Mouse (Mus musculus) stomach, embryonic 15.5 days (tissue): ENCODE data around the gene Adcy5. TPM values are rescaled to one million over a fixed set of nuclear protein-coding genes. Genes with fewer than 3 reads are reported as not detected.

Source experiments
- ATAC-seq: fragments of 200-750 bp; cut with Nextera tagmentation; 2 replicates; pipeline ENCODE4 v1.8.0; 2017; ENCODE audit warnings: low read depth, moderate number of reproducible peaks, moderate TSS enrichment; ENCODE audit not compliant: insufficient read depth, low FRiP score
- H3K27ac ChIP-seq: fragments of 300-500 bp; sonication (generic); 2 replicates; pipeline ENCODE4 v1.5.1; 2015; ENCODE audit warnings: mild to moderate bottlenecking, inconsistent platforms
- H3K27me3 ChIP-seq: fragments of 300-500 bp; sonication (generic); replicated peaks from 2 replicates; pipeline ENCODE4 v1.6.1; 2015; ENCODE audit warnings: inconsistent platforms
- H3K36me3 ChIP-seq: fragments of 300-500 bp; sonication (generic); 2 replicates; pipeline ENCODE4 v1.6.1; 2015; ENCODE audit warnings: inconsistent platforms
- H3K4me1 ChIP-seq: fragments of 300-500 bp; sonication (generic); 2 replicates; pipeline ENCODE4 v1.6.1; 2015; ENCODE audit warnings: inconsistent platforms
- H3K4me2 ChIP-seq: fragments of 300-500 bp; sonication (generic); 2 replicates; pipeline ENCODE4 v1.6.1; 2015; ENCODE audit warnings: mild to moderate bottlenecking, inconsistent platforms
- H3K4me3 ChIP-seq: fragments of 300-500 bp; sonication (generic); replicated peaks from 2 replicates; pipeline ENCODE4 v1.5.1; 2015; ENCODE audit warnings: inconsistent platforms
- H3K9ac ChIP-seq: fragments of 300-500 bp; sonication (generic); 2 replicates; pipeline ENCODE4 v1.6.1; 2015; ENCODE audit warnings: inconsistent platforms
- H3K9me3 ChIP-seq: fragments of 300-500 bp; sonication (generic); 2 replicates; pipeline ENCODE4 v1.6.1; 2016; ENCODE audit warnings: inconsistent platforms
- WGBS: fragments of 180-500 bp; shearing (Covaris S2); methylation state at CpG from one replicate; pipeline ENCODE4 v1.1.7; 2015; 5-methylcytosine and 5-hydroxymethylcytosine counted together
- polyA plus RNA-seq: library from polyadenylated mRNA; unstranded; fragments of >200 nt; fragmentation: Nextera tagmentation; extraction: Ambion mirVana; gene quantifications from 2 replicates; pipeline ENCODE4 v1.2.1, GENCODE M21; 2015

Gene Adcy5
- polyA plus RNA-seq, 1 experiment from 2014 or later, result 3.0 TPM

- ATAC-seq, result no peak
- Histone ChIP-seq H3K27me3 (no peaks in the 10 kb centered on the region), H3K9ac (no peak overlapping the region), H3K4me1 (peaks cover 21% of the 10 kb centered on the region), H3K9me3 (no peaks in the 10 kb centered on the region), H3K4me2 (no peak overlapping the region), H3K4me3 (no peak overlapping the region), H3K27ac (no peak overlapping the region), H3K36me3 (no peaks in the 10 kb centered on the region)
- 74% methylated on average over 7 of the region's 7 CpGs for WGBS
Observed at GRCm38 (mm10) chr16:35190777-35191176, 36.1 kb downstream of the Adcy5 start.

GRCm38 (mm10) chr16:35191271-35191670 is 36.6 kb downstream of the Adcy5 start:
- Histone ChIP-seq H3K36me3 (no peaks in the 10 kb centered on the region), H3K9me3 (no peaks in the 10 kb centered on the region), H3K27me3 (no peaks in the 10 kb centered on the region), H3K27ac (no peak overlapping the region), H3K4me2 (no peak overlapping the region), H3K9ac (no peak overlapping the region), H3K4me3 (no peak overlapping the region), H3K4me1 (peaks cover 21% of the 10 kb centered on the region)
- no peak for ATAC-seq
- 69% methylated on average over 7 of the region's 7 CpGs for WGBS

DNA sequence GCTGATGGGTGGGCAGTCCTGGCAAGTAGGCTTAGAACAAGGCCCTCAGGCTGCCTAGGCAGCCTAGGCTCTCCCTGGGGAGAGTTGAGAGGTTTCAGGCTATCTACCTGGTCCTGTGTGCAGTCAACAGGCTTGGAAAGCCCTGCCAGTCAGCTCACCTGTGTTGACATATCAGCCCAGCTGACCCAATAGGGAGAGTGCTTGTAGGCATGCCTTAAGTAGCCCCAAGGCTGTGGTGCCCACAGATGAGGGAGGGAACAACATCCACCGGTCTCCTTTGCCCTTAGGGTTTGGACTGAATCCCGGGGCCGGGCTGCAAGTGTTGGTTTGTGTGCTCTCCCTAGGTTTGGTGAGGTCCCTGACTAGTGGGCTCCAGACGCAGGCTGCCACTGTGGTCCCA is 37.8 kb downstream of the Adcy5 start:
- 83% methylated on average over 4 of the region's 4 CpGs for WGBS
- Histone ChIP-seq H3K4me1 (peaks cover 21% of the 10 kb centered on the region), H3K27ac (no peak overlapping the region), H3K27me3 (no peaks in the 10 kb centered on the region), H3K4me2 (no peak overlapping the region), H3K4me3 (no peak overlapping the region), H3K9me3 (no peaks in the 10 kb centered on the region), H3K36me3 (no peaks in the 10 kb centered on the region), H3K9ac (no peak overlapping the region)
- ATAC-seq, result no peak

- no peak overlapping the region for H3K4me3 ChIP-seq
- H3K4me2 ChIP-seq, result no peak overlapping the region
- H3K27me3 ChIP-seq, result no peaks in the 10 kb centered on the region
- H3K9me3 ChIP-seq, result no peaks in the 10 kb centered on the region
- no peak overlapping the region; the same call in 1 of the 2 replicates for H3K27ac ChIP-seq
- peak; percentile 24; the same call in 1 of the 2 replicates for ATAC-seq
- no peak overlapping the region for H3K9ac ChIP-seq
- H3K36me3 ChIP-seq, result no peaks in the 10 kb centered on the region
- peaks cover 21% of the 10 kb centered on the region for H3K4me1 ChIP-seq
- WGBS, result 53% methylated on average over 3 of the region's 3 CpGs
Observed at GRCm38 (mm10) chr16:35193357-35193756, 38.7 kb downstream of the Adcy5 start.

DNA sequence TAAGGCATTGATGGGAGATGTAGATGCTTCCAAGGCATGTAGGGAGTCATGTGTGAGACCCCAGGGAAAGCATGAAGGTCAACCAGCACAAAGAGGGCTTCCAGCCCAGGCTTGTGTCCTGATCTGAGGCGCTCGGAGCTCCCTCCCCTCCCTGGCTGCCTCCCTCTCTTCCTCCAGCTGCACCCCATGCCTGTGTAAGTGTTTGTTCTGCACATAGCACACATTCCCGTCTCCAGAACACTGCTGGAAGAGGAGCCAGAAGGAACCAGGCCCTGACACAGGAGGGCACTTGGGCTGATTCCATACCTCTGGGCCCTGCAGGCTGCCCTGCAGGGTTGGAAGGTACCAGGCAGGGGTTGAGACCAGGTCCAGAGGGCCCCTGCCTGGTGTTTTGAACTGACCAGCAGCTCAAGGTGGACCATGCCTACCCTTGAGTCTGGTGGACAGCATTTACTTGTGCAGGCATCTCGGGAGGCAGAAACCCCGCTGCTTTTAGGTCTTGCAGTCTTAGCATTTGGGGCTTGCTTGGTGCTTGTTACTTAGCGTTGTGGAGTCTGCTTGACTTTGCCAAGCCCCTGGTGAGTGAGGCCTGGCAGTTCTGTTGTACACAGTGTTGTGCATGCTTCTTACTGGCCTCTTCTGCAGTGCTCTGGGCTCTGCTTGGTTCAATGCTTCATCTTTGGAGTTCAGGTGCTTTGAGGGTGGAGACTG is 45.2 kb downstream of the Adcy5 start:
- ATAC-seq, result peak; percentile 67; the same call in 1 of the 2 replicates
- Histone ChIP-seq H3K9ac (no peak overlapping the region), H3K4me2 (no peak overlapping the region), H3K4me1 (peaks cover 18% of the 10 kb centered on the region), H3K4me3 (no peak overlapping the region), H3K27me3 (no peaks in the 10 kb centered on the region), H3K9me3 (no peaks in the 10 kb centered on the region), H3K27ac (peak overlapping the region; percentile 75), H3K36me3 (no peaks in the 10 kb centered on the region)
- 39% methylated on average over 6 of the region's 6 CpGs for WGBS

DNA sequence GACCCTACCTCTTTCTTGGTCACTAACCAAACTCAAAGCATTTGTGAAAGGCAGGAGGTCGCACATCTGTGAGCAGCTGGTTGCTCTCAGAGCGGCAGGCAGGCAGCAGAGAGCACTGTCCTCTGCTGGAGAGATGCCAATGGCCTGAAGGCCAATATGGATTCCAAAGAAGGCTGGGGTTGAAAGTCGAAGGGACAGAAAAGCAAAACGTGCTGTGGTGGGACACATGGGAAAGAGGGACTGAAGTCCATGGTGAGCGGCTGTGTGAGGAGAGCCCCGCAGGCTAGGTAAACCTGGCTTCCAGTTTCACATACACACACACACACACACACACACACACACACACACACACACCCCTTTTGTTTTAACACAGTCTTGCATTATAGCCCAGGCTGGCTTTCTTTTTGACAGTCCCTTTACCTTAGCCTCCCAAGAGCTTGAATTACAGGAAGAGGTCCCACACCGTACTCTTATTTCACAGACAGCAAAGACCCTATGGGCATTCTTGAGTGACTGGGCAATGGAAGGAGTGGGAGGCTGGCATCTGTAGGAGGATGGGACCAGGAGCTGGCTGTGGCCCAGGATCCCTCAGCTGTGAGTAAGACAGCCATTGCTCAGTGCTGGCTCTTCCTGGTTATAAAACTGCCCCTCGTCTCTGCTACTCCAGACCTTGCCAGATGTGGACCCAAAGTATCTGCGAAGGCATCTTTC is 45.9 kb downstream of the Adcy5 start:
- Histone ChIP-seq H3K9me3 (no peaks in the 10 kb centered on the region), H3K4me2 (no peak overlapping the region), H3K4me3 (no peak overlapping the region), H3K4me1 (peaks cover 18% of the 10 kb centered on the region), H3K36me3 (no peaks in the 10 kb centered on the region), H3K9ac (no peak overlapping the region), H3K27me3 (no peaks in the 10 kb centered on the region), H3K27ac (peak overlapping the region; percentile 75)
- WGBS, result 55% methylated on average over 9 of the region's 9 CpGs
- no peak for ATAC-seq

- no peaks in the 10 kb centered on the region for H3K36me3 ChIP-seq
- no peak overlapping the region for H3K4me3 ChIP-seq
- WGBS, result 68% methylated on average over 5 of the region's 5 CpGs
- no peaks in the 10 kb centered on the region for H3K27me3 ChIP-seq
- H3K4me1 ChIP-seq, result peaks cover 18% of the 10 kb centered on the region
- no peak overlapping the region for H3K9ac ChIP-seq
- no peak overlapping the region for H3K27ac ChIP-seq
- H3K9me3 ChIP-seq, result no peaks in the 10 kb centered on the region
- ATAC-seq, result no peak
- H3K4me2 ChIP-seq, result no peak overlapping the region
Observed at GRCm38 (mm10) chr16:35201281-35201680, 46.6 kb downstream of the Adcy5 start.

DNA sequence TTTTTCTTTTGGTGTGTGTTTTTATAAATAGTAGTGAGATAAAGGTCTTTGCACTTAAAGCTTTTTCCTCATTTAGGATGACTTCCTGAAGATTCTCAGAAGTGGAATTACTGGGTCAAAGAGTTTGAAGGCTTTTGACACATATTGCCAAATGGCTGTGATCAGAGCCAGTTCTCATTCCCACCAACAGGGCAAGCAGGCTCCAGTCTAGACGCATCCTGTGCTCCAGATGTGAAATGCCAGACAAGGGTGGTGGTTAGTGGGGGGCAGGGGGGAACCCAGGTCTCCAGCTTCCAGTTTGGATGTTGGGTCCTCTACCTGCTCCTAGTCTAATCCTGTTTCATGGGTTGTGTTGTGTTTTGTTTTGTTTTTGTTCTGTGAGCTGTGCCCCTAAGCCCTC is 48.8 kb downstream of the Adcy5 start:
- Histone ChIP-seq H3K27me3 (no peaks in the 10 kb centered on the region), H3K9me3 (no peaks in the 10 kb centered on the region), H3K27ac (no peak overlapping the region), H3K36me3 (no peaks in the 10 kb centered on the region), H3K4me2 (no peak overlapping the region), H3K9ac (no peak overlapping the region), H3K4me3 (no peak overlapping the region), H3K4me1 (peaks cover 18% of the 10 kb centered on the region)
- 67% methylated on average over 1 of the region's 1 CpGs for WGBS
- ATAC-seq, result no peak

DNA sequence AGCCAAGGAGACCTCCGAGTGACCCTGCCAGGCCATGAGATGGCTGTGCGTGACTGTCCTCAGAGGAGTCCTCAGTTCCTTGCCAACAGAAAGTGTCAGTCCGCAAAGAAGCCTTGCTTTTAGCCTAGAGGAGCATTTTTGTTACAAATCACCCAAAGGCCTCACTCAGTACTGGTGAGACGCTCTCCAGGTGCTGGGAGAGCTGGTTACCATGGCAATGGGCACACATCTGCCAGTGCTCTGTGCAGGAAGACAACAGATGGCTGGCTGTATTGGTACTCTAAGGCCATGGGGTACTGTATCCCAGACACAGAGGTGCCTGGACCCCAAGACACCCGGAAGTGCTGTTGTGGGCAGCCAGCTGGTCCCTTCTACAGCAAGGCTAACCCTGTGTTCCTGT is 51.0 kb downstream of the Adcy5 start:
- Histone ChIP-seq H3K36me3 (no peaks in the 10 kb centered on the region), H3K4me3 (no peak overlapping the region), H3K4me2 (no peak overlapping the region), H3K9ac (no peak overlapping the region), H3K9me3 (no peaks in the 10 kb centered on the region), H3K4me1 (peaks cover 8% of the 10 kb centered on the region), H3K27ac (no peak overlapping the region), H3K27me3 (no peaks in the 10 kb centered on the region)
- WGBS, result 60% methylated on average over 5 of the region's 5 CpGs
- ATAC-seq, result no peak

GRCm38 (mm10) chr16:35206426-35206825 is 51.7 kb downstream of the Adcy5 start:
- no peak overlapping the region for H3K4me2 ChIP-seq

DNA sequence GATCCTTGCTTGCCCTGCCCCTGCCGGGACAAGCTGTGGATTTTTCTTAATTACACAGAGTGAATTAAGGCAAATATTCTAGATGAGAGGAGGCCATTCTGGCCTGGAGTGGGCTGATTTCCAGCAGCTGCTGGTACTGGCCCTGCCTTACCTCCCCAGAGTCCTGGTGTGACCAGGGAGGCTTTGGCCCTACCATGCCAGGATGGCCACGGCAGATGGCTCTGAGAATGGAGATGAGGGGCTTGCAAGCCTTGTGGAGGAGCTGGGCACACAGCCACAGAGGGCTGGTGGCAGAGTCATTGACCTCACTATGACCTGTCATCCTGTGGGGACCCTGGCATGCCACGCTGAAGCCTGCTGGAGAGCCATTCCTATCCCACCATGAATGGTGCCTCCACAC is 54.1 kb downstream of the Adcy5 start:
- no peak overlapping the region for H3K4me3 ChIP-seq
- H3K4me1 ChIP-seq, result peaks cover 3% of the 10 kb centered on the region
- no peak overlapping the region for H3K27ac ChIP-seq
- no peak overlapping the region for H3K9ac ChIP-seq
- H3K36me3 ChIP-seq, result no peaks in the 10 kb centered on the region
- ATAC-seq, result no peak
- no peak overlapping the region for H3K4me2 ChIP-seq
- no peaks in the 10 kb centered on the region for H3K27me3 ChIP-seq
- 66% methylated on average over 3 of the region's 3 CpGs for WGBS
- no peaks in the 10 kb centered on the region for H3K9me3 ChIP-seq

More at GRCm38 (mm10) chr16:35206426-35206825, 51.7 kb downstream of the Adcy5 start:
- Histone ChIP-seq H3K9me3 (no peaks in the 10 kb centered on the region), H3K36me3 (no peaks in the 10 kb centered on the region), H3K4me1 (peaks cover 5% of the 10 kb centered on the region), H3K4me3 (no peak overlapping the region), H3K27ac (no peak overlapping the region), H3K27me3 (no peaks in the 10 kb centered on the region), H3K9ac (no peak overlapping the region)
- ATAC-seq, result no peak
- WGBS, result 88% methylated on average over 6 of the region's 6 CpGs

DNA sequence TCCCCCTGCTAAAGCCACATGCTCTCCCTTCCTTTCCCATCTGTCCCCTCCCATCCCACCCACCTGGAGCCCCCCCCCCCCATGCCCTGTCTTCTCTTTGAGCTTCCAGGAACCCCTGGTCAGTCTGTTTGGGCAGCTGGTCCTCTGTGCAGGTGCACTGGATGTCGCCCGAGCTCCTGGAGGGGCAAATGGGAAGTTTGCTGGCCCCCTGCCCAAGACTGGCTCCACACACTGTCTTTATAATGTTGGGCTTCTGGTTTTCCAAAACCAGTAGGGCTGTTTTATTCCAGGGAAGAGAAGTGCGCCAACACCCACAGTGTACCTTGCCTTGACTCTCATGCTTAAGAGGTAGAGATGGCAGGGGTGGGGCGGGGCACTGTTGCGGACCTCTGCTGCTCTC is 55.1 kb downstream of the Adcy5 start:
- Histone ChIP-seq H3K4me1 (peaks cover 6% of the 10 kb centered on the region), H3K4me2 (no peak overlapping the region), H3K27ac (no peak overlapping the region), H3K9ac (no peak overlapping the region), H3K36me3 (no peaks in the 10 kb centered on the region), H3K4me3 (no peak overlapping the region), H3K9me3 (no peaks in the 10 kb centered on the region), H3K27me3 (no peaks in the 10 kb centered on the region)
- WGBS, result 82% methylated on average over 5 of the region's 5 CpGs
- ATAC-seq, result no peak
